Mouse (Mus musculus): ENCODE results near the gene Ttc9c.

DNA sequence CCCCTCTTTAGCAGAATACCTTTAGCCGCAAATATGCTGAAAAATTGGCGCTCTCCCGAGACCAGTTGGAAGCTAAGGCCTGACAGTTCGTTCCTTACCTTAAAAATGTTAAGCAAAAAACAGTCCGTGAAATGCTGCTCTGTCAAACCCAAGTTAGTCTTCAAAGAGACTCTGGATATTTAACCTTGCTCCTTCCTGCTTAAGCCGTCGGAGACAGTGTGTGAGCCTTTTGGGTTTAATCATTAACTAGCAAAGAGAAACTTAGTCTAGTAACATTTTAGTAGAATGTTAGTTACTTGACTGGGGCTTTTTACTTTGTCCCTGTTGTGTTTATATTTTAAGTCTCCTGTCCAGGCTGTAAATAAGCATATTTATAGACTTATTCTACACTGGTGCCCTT lies 2.0 kb upstream of the Ttc9c start:
- TF ChIP-seq CTCF (IDR thresholded peaks at IDR 0.05; ENCODE audit: borderline replicate concordance, insufficient read depth, low read depth, low read length), result no peak
- no peak for TF ChIP-seq POLR2A (IDR thresholded peaks at IDR 0.05; ENCODE audit: borderline replicate concordance, insufficient read depth, low read length)
